Mouse (Mus musculus) ES-E14 (cell line): ENCODE measurements at regions not wholly inside any gene's neighbourhood (a gene's known extent, or its start where the extent isn't known, plus 50 kb on each side); places are given as distances from the start of the nearest gene placed in this dataset.

ENCODE experiments used
- DNase-seq: peaks from one replicate; pipeline ENCODE4 v3.0.0-alpha.2; 2013; ENCODE audit warnings: low read depth, low spot score
- H3K27ac ChIP-seq: 2 replicates; pipeline ENCODE4 v1.5.1; 2012; ENCODE audit warnings: low read depth, mild to moderate bottlenecking, low read length, moderate library complexity, mixed read lengths; ENCODE audit not compliant: poor library complexity, insufficient read depth, severe bottlenecking
- H3K36me3 ChIP-seq: 2 replicates; pipeline ENCODE4 v1.6.1; 2012; ENCODE audit warnings: mild to moderate bottlenecking, low read length, moderate library complexity, mixed read lengths; ENCODE audit not compliant: control insufficient read depth, poor library complexity, insufficient read depth, severe bottlenecking
- H3K4me1 ChIP-seq, 2 experiments: fragments of 150-350 bp in 1 of 2; sonication (generic) in 1 of 2; 2 replicates each; pipeline ENCODE4 v1.6.1; 2012; ENCODE audit warnings: low read length in 2 of 2, mild to moderate bottlenecking in 1 of 2, mixed read lengths in 1 of 2; ENCODE audit not compliant: control insufficient read depth in 2 of 2, insufficient read depth in 2 of 2, poor library complexity in 1 of 2
- H3K4me3 ChIP-seq, 2 experiments: fragments of 150-350 bp in 1 of 2; sonication (generic) in 1 of 2; 2 replicates each; pipeline ENCODE4 v1.5.1; 2012; ENCODE audit warnings: low read length in 2 of 2, low read depth in 1 of 2, mild to moderate bottlenecking in 1 of 2, mixed read lengths in 1 of 2; ENCODE audit not compliant: insufficient read depth in 1 of 2, poor library complexity in 1 of 2, severe bottlenecking in 1 of 2
- H3K9ac ChIP-seq: 2 replicates; pipeline ENCODE4 v1.6.1; 2012; ENCODE audit warnings: low read depth, mild to moderate bottlenecking, low read length, mixed read lengths; ENCODE audit not compliant: poor library complexity, insufficient read depth, severe bottlenecking
- H3K9me3 ChIP-seq: fragments of 150-350 bp; sonication (generic); 2 replicates; pipeline ENCODE4 v1.6.1; 2012; ENCODE audit warnings: low read depth, mild to moderate bottlenecking, low read length; ENCODE audit not compliant: control insufficient read depth, insufficient read depth
- CHD2 ChIP-seq: IDR thresholded peaks from 2 replicates; pipeline ENCODE4 v1.6.1; 2014; ENCODE audit warnings: mild to moderate bottlenecking, low read depth, low read length, inconsistent platforms
- HCFC1 ChIP-seq: IDR thresholded peaks from 2 replicates; pipeline ENCODE4 v1.6.1; 2012; ENCODE audit warnings: low read length, inconsistent platforms, borderline replicate concordance; ENCODE audit not compliant: insufficient read depth
- MAFK ChIP-seq: IDR thresholded peaks from 2 replicates; pipeline ENCODE4 v1.6.1; 2014; ENCODE audit warnings: mild to moderate bottlenecking, low read depth, low read length, inconsistent platforms; ENCODE audit not compliant: insufficient read depth
- ZC3H11A ChIP-seq: IDR thresholded peaks from 2 replicates; pipeline ENCODE4 v1.6.1; 2012; ENCODE audit warnings: low read depth, mild to moderate bottlenecking, inconsistent platforms, low read length, borderline replicate concordance
- ZNF384 ChIP-seq: IDR thresholded peaks from 2 replicates; pipeline ENCODE4 v1.6.1; 2012; ENCODE audit warnings: low read depth, low read length, inconsistent platforms
- in situ Hi-C, 2 experiments: fragments of 600-800 bp; cut with MboI; formaldehyde crosslinking; loops; one replicate each; pipeline ENCODE4 v1.15.1; 2025; ENCODE audit warnings: low sequenced_read_pairs in 2 of 2, inconsistent platforms in 1 of 2; ENCODE audit not compliant: unreplicated experiment in 2 of 2

DNA sequence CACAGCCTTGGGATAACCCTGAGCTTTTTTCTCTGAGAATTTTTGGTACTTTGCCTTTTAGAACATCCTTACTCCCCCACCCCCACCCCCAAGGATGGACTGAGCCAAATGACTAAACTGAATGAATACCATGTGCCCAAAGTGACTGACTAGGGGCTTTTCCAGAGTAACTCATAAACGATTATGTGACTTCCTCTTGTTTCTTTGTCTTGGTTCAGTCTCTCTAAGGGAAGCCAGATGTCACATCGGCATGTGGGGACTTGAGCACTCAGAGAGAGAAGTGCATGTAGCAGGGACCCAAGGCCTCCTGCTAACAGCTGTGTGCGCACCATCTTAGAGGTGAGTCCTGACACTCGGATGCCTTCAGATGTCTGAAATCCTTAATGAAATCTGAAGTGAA, 63.8 kb upstream of the Gm47985 start:
- Histone ChIP-seq H3K36me3 (no peaks in the 10 kb centered on the region), H3K27ac (no peak overlapping the region), H3K9me3 (no peaks in the 10 kb centered on the region), H3K9ac (no peak overlapping the region), H3K4me3 (no peak overlapping the region), H3K4me1 (no peaks in the 10 kb centered on the region; a peak in 1 of 4 replicates)
- in situ Hi-C loops, result no loop called here
- no peak for TF ChIP-seq ZC3H11A
- no peak for DNase-seq

DNA sequence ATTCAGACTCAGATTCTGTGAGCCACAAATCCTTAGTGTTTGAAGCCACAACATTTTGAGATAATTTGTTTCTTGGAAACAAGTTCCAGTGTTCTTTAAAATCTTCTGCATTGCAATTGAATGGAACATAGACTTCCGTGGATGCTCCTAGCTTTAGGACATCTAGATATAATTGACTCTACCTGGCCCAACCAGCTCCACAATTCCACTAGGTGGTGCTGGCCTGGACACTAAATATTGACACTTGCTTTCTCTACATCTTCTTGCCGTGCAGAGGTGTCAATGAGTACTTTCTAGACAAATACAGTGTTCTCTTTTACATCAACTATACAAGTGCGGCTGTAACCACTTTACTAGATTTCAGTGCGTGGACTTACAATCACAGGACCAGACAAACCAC, 63.4 kb upstream of the Gm47985 start:
- Histone ChIP-seq H3K36me3 (no peaks in the 10 kb centered on the region), H3K27ac (no peak overlapping the region), H3K9me3 (no peaks in the 10 kb centered on the region), H3K4me1 (no peaks in the 10 kb centered on the region; a peak in 1 of 4 replicates), H3K9ac (no peak overlapping the region), H3K4me3 (no peak overlapping the region)
- in situ Hi-C loops, result no loop called here
- TF ChIP-seq HCFC1, result no peak
- no peak for TF ChIP-seq ZNF384
- TF ChIP-seq ZC3H11A, result no peak
- TF ChIP-seq MAFK, result no peak
- TF ChIP-seq CHD2, result no peak
- DNase-seq, result no peak

DNA sequence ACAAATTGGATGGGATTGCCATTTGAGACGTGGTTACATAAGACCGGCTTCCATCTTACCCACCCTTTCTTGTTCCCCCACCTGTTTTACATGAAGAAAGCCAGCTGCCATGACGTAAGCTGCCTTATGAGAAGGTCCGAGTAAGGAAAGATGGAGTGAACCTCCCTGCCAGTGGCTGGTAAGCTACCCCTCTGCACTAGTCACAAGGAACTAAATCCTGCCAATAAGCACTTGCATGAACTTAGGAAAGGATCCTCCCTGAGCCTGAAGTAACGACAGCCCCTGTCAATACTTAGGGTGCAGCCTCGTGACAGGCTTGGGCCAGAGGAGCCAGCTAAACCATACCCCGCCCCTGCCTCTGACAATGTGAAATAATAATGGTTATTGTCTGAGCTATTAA, 62.8 kb upstream of the Gm47985 start:
- no peak overlapping the region for H3K27ac ChIP-seq

DNA sequence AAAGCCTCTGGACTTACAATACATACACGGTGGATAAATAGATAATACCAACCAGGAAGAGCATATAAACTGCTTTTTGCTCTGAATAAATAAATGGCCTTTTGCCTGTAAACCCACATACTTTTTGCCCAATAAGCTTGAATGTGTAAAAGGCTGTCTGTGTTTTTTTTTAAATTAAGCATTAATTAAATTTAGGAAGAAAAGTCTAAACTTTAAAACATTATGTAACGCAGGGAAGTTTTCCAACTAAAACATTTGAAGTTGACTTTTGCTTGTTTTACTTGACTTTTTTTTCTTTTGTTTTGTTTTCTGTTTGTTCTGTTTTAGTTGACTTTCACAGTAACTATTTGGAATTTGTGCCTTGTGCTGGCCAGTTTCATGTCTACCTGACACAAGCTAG, 60.7 kb upstream of the Gm47985 start:
- TF ChIP-seq ZC3H11A (no peak), CHD2 (no peak), ZNF384 (no peak), HCFC1 (no peak), MAFK (no peak)
- DNase-seq, result no peak
- Histone ChIP-seq H3K4me3 (no peak overlapping the region), H3K9ac (no peak overlapping the region), H3K36me3 (no peaks in the 10 kb centered on the region), H3K4me1 (no peaks in the 10 kb centered on the region; a peak in 1 of 4 replicates), H3K9me3 (no peaks in the 10 kb centered on the region), H3K27ac (no peak overlapping the region)
- in situ Hi-C loops, result no loop called here

More for the DNA sequence above, 62.8 kb upstream of the Gm47985 start:
- in situ Hi-C loops, result no loop called here
- H3K36me3 ChIP-seq, result no peaks in the 10 kb centered on the region
- DNase-seq, result no peak
- H3K4me3 ChIP-seq, result no peak overlapping the region
- TF ChIP-seq MAFK (no peak), CHD2 (no peak), ZNF384 (no peak), HCFC1 (no peak), ZC3H11A (no peak)
- no peak overlapping the region for H3K9ac ChIP-seq
- no peaks in the 10 kb centered on the region; a peak in 1 of 4 replicates for H3K4me1 ChIP-seq
- no peaks in the 10 kb centered on the region for H3K9me3 ChIP-seq

DNA sequence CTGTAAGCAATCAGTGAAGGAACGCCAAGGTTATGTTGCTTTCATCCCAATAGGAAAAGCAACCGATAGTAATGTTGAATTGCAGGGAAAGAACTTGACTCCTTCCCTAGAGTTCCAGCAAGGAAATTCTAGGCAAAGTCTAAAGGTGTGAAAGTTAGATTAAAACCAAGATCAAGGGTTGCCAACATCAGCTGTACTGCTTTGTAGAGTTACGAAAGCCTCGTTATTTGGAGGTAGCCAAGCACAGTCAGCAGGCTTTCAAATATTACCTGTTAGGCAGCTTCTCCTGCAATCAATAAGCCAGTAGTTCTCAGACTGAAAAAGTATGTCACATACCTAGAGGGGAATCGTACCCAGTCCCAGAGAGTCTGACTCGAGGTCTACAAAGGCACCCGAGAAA, 58.4 kb upstream of the Gm47985 start:
- no peak overlapping the region for H3K4me3 ChIP-seq
- TF ChIP-seq CHD2, result no peak
- TF ChIP-seq HCFC1, result no peak
- TF ChIP-seq MAFK, result no peak
- no peak for TF ChIP-seq ZNF384
- TF ChIP-seq ZC3H11A, result no peak
- DNase-seq, result no peak
- in situ Hi-C loops, result no loop called here
- no peak overlapping the region for H3K27ac ChIP-seq
- H3K36me3 ChIP-seq, result no peaks in the 10 kb centered on the region
- no peaks in the 10 kb centered on the region for H3K9me3 ChIP-seq
- H3K4me1 ChIP-seq, result no peaks in the 10 kb centered on the region; a peak in 1 of 4 replicates
- H3K9ac ChIP-seq, result no peak overlapping the region
